Mouse (Mus musculus) spleen, postnatal 4 days (tissue): ENCODE results near the gene Dgki.

Experiments used
- DNase-seq, 2 experiments: peaks; one replicate each; pipeline ENCODE4 v3.0.0; 2022; ENCODE audit warnings: low spot score in 2 of 2

Dgki gene

GRCm38 (mm10) chr6:37299562-37300390 is at the start of gene Dgki:
Gene Dgki, minus strand, starts transcription at chr6:37300184.
- DNase-seq = no peak

GRCm38 (mm10) chr6:37347606-37348005 is 47.6 kb upstream of the Dgki start:
- no peak for DNase-seq

GRCm38 (mm10) chr6:37338055-37338454 is 38.1 kb upstream of the Dgki start:
- no peak for DNase-seq

DNA sequence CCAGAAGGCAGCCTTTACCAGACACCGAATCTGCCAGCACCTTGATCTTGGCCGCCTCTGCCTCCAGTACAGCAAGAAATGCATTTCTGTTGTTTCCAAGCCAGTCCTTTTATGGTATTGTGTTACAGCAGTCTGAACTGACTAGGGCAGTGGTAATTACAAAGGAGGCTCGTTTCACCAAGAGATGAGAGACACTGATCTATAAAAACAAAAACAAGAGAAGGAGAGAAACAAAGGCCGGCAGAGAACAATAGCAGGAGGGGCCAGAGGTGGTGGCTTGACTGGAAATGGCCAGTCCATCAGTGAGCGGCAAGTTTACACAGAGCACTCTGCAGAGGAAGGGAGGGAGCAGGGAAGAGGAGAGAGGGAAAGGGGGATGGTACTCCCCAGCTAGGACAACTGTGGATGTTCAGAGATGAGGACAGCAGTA is 36.9 kb upstream of the Dgki start:
- no peak for DNase-seq

DNA sequence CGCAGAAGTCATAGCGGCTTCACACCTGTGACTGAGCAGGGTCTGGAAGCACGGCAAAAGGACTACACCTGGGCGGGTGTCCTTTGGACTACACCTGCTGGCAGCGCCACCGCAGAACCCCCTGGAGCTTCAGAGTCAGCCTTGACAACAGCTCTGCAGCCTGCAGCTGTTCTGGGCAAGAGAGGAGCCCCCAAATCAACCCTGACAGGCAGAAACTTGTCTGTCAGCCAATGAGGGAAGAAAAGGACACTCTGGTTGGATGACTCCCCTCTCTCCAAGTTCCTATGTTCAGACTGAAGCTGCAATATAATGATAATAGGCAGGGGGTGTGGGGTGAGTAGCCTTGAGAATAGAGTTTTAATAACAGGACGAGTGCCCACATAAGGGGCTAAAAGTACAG is 36.4 kb upstream of the Dgki start:
- no peak for DNase-seq

DNA sequence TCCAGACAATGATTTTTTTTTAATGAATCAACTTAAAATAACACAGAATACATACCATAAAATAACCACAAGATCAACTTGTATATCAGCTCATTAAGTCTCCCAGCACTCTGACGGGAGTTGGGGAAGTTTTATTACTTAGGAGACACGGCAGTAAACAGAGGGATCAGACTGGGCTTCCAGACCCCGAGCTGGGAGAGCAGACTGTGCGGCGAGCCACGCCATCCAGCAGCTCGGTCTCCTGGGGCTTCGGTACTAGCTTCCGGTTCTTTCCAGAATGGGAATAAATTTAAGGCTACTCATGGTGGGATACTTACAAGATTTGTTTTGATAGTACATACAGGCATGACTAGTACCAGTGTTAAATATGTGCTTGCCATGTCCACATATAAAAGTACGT is 32.9 kb upstream of the Dgki start:
- no peak for DNase-seq

GRCm38 (mm10) chr6:37329901-37330864 is 30.2 kb upstream of the Dgki start:
- DNase-seq = no peak

- no peak for DNase-seq
Measured at GRCm38 (mm10) chr6:37329376-37329775, 29.4 kb upstream of the Dgki start.

DNA sequence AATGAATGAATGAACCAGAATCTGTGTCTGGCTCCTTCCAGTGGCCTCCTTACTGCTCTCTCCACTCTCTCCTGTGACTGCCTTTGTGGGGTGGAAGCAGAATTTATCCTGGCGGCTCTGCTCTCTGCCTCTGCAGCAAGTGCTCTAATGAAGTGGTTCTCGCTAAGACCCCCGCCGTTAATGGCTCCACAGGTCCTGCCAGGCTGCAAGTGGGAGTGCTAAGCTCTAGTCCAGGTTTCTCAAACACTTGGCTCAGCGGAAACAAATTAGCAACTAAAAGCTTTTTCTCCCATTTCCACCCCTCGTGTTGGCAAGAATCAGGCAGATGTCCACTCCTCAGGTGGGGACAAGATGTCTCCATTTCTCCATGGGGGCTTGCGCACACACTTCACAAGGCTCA is 28.7 kb upstream of the Dgki start:
- no peak for DNase-seq

DNA sequence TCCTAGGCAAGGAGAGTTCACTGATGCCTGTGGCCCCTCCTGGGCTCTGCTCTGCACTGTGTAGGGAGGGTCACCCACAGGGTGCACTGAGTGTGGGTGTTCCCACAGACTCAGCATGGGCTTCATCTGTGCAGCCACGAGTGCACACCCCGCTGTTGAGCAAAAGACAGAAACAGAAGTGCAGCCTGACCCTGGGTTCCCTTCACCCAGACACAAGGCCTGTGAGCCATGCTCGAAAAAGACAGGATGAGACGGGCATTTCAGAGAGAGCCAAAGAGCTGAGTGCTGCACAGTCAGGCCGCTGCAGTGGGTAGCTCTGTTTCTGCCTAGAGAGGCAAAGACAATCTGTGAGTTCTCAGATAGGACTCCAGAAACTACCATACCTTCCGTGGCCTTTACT is 27.5 kb upstream of the Dgki start:
- DNase-seq = no peak

DNA sequence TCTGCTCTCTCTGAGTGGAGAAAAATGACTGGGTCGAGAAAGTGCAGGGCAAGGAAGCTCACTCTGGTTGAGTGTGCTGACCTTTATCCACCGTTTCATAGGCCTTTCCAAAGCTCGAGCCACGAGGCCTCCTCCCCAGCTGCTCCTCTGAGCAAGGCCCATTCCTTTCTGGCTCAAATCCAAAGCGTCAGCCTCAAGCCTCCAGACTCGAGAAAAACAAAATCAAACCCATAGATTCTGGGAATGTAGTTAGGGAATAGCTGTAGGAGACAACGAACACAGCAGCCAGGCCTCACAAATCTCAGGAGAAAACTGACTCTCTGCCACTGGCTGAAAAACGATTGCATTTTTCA is 26.6 kb upstream of the Dgki start:
- no peak for DNase-seq

GRCm38 (mm10) chr6:37325906-37326602 is 26.1 kb upstream of the Dgki start:
- no peak for DNase-seq

- no peak for DNase-seq
Measured at GRCm38 (mm10) chr6:37325076-37325475, 25.1 kb upstream of the Dgki start.

- DNase-seq = no peak
Measured at GRCm38 (mm10) chr6:37322641-37323040, 22.7 kb upstream of the Dgki start.

GRCm38 (mm10) chr6:37322088-37322487 is 22.1 kb upstream of the Dgki start:
- DNase-seq = no peak

DNA sequence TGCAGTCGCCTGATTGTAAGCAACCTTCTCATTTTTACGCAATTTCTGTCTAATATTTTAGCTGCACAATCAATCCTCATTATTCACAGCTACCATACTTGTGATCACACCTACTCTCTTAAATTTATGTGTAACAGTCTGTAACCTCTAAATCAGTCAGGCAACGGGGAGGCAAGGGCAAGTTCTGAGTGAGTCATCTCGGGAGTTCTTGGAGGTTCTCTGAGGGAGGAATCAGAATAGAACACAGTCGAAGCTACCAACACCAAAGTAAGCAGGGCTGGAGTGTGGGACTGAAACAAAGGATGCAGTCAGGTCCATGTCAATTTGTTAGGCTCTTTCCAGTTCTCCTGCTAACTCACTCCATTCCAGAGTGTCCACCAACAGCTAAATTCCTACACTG is 17.9 kb upstream of the Dgki start:
- no peak for DNase-seq

- no peak for DNase-seq
Measured at GRCm38 (mm10) chr6:37315440-37315839, 15.5 kb upstream of the Dgki start.

DNA sequence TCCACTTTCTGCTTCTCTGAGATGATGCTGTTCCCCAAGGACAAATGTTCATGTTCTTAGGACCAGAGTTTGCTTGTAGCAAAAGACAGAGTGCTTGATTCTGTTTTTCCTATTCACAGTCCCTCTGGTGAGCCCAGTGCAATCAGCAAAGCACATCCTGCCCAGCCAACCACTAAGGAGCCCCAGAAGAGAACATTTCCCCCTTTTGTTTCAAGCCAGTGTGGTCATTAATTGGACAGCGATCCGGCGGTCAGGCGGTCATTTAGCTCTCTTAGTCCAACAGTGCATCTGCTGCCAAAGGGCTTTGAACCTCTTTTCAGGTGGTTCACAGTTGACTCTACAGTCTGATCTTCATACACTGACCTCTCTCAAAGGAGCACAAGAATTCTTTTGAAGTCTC is 10.6 kb upstream of the Dgki start:
- DNase-seq = no peak

DNA sequence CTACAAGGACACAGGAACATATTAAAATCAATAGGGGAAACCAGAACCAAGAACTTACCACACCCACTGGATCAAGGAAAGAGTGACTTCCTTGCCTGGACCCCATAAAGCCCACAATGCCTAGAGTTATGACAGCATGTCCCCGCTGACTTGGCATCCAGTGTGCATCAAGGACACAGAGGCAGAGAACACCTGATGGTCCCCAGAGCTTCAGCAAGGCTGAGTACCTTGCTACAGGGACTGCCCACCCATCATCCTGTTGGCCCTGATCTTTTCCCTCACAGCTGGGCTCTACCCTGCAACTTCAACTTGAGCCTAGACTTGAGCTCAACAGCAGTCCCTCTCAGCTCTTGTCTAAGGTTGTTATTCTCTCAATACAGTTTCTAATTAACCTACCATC is 6.6 kb upstream of the Dgki start:
- DNase-seq = no peak

DNA sequence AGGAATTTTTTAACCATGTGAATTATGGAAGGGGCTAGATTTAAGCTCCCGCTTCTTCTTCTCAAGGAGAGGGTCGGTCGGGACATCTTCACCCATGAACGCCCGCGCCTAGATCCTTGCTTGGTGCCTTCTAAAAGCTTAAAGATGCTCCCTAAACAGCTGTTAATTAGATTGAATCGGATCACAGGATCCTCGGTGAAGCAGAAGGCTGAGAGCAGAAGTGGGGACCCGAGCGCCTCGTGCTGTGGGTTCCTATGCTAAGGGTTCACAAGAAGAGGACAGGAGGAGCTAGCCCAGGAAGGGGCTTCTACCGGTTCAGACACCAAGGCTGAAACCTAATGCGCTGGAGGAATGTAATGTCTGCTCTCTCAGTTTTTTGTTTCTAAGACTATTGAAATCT is 508 bp upstream of the Dgki start:
- DNase-seq = no peak

DNA sequence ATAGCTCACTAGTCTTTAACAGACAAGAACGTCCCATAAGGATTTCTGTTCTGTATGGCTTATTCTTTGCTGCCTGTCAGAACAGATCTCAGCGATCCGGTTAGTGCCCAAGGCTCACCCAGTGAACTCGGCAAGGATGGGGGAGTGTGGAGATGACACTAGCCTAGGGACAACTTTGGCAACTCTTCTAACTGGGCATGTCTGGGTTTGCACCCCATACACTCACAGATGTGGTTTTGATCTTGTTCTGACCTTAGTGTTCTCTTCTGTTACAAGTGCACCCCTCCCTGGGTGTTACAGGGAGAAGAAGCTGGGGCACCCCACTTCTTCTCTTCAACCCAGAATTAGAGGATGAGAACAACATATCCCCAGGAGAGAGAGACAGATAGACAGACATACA is 1.0 kb downstream of the Dgki start:
- no peak for DNase-seq

DNA sequence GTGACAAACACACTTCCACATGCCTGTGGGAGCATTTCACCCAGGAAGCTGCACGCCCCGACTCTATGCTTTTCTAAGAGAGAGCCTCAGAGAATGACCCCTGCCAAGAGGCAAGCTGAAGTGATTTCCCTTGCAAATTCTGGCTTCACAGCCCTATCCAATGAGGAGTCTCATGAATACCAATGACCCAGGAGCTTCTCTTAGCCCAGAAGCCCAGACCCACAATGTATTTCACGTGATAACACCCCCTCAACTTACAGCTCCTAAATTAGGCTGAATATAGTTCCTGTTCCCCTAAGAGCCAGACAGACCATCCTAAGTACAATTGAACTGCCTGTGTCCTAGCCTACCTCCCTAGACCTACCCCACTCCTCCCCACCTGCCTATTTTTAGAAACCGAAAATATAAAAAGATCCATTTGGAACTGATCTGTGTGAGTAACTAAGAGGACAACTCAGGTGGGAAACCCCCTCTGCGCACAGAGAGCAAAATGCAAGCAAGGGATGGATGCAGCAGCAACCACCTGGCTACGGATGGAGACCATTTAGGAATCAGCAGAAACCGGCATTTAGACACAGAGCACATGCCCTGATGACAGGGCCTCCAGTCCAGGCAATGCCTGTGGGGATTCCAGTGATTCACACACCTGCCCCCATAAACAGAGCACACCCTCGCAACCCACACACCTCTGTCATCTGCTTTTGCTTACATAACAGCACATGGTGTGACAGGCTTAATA is 2.1 kb downstream of the Dgki start:
- DNase-seq = no peak
